Mouse (Mus musculus) large intestine, adult 2 months (tissue): ENCODE measurements around the gene Rbx1. TPM values are rescaled to one million over a fixed set of nuclear protein-coding genes. Genes with fewer than 3 reads are reported as not detected.
"Not testable (repeated sequence)": the region's sequence is repeated elsewhere in the genome, so short reads cannot be mapped to it uniquely, and the experiment has no call there.

Experiments used
- DNase-seq: peaks from one replicate; pipeline ENCODE4 v3.0.0-alpha.2; 2012; ENCODE audit warnings: low read depth, low spot score
- WGBS: fragments of 180-500 bp; shearing (Covaris S2); methylation state at CpG from one replicate; pipeline ENCODE4 v1.1.7; 2018; 5-methylcytosine and 5-hydroxymethylcytosine counted together
- polyA plus RNA-seq: library from polyadenylated mRNA; depleted of rRNA; stranded (reverse); fragments of >200 nt; gene quantifications from 2 replicates; pipeline ENCODE4 v1.2.3, GENCODE M21; 2012; rRNA removed

Rbx1 gene
- polyA plus RNA-seq: 52.3 and 56.4 TPM in 2 replicates

GRCm38 (mm10) chr15:81465901-81466737 is at the start of gene Rbx1:
Gene Rbx1 (plus strand): TSS chr15:81466296.
- peak; percentile 89 for DNase-seq
- WGBS: under 1% methylated on average over 61 of the region's 62 CpGs

GRCm38 (mm10) chr15:81416763-81417310 is 49.3 kb upstream of the Rbx1 start:
- 3% methylated on average over 22 of the region's 22 CpGs for WGBS

GRCm38 (mm10) chr15:81418065-81418464 is 48.0 kb upstream of the Rbx1 start:
- no peak for DNase-seq
- 70% methylated on average over 4 of the region's 4 CpGs for WGBS

More at GRCm38 (mm10) chr15:81416763-81417310, 49.3 kb upstream of the Rbx1 start:
- not testable (repeated sequence) for DNase-seq

GRCm38 (mm10) chr15:81421454-81421853 is 44.6 kb upstream of the Rbx1 start:
- WGBS: 18% methylated on average over 1 of the region's 1 CpGs
- peak; percentile 82 for DNase-seq

DNA sequence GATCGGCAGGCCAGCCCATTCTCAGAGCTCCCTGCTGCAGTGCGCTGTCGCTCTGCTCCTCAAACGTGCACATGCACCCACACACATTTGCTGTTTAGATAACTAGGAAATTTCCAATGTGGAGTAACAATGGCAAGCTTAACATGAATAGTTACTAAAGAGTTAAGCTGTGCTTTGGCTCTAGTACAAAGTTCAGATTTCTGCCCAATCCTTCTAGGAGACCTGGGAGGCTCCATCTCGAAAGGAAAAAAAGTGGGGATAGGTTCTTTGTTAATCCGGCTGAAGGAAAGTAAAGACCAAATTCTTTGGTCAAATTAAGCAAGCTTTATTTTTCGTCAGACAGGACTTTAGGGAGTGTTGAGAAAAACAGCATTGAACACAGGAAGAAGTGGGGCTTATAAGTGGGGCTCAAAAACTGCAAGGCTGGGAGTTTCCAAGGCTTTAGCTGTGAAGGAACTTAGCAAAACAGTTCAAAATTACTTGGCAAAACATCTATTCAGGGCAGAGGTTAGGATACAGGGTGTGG is 43.9 kb upstream of the Rbx1 start:
- 13% methylated on average over 7 of the region's 7 CpGs for WGBS
- DNase-seq: no peak

DNA sequence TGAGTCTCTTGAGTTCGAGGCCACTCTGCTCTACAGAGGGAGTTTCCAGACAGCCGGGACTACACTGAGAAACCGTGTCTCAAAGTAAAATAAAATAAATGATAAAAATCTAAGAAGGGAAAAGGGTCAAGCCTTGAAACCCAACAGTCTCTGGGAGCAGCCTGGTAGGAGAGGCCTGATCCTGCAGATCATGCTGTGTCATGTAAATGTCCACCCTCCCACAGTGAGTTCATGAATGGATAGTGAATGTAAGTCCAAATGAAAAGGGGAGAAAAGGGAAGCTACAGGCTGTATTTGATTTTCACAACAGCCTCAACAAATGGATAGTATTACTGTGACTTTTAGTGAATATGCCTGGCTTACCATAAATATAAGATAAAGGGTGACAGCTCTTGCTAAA is 40.8 kb upstream of the Rbx1 start:
- WGBS: 90% methylated on average over 3 of the region's 3 CpGs
- no peak for DNase-seq

GRCm38 (mm10) chr15:81427947-81428346 is 38.1 kb upstream of the Rbx1 start:
- DNase-seq: no peak
- 68% methylated on average over 2 of the region's 2 CpGs for WGBS

DNA sequence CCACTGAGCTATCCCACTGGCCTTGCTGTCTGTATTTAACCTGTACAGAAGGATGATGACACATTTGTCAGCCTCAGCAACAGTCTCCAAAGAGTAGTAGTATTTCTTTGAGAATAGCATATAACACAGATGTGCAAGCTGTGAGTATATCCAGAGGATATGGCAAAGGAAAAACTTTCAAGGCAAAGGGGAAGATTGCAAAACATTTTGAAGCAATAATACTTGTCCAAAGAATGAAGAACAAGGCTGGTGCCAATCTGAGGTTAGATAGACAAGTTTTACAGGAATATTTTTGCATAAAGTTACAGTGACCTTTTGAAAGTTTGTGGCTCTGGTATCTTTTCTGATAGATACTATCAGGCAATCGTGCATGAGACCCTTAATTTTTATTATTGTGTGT is 34.9 kb upstream of the Rbx1 start:
- no peak for DNase-seq
- WGBS: 45% methylated on average over 1 of the region's 1 CpGs

DNA sequence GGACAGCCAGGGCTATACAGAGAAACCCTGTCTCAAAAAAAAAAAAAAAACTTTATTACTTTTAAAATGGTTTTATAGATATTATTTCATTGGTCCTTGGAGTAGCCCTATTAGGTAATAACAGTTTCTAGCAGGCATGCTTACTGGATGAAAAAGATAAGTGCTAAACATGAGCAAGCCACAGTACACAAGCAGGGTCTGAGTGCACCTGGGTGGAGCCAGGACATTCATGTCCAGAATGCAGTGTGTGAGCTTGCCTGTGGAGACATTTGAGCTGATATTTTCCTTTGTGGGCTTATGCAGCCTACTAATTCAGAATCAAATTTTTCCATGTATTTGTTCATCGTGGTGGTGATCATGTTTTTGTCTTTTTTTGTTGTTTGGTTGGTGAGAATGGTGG is 27.8 kb upstream of the Rbx1 start:
- DNase-seq: no peak
- 90% methylated on average over 1 of the region's 1 CpGs for WGBS

DNA sequence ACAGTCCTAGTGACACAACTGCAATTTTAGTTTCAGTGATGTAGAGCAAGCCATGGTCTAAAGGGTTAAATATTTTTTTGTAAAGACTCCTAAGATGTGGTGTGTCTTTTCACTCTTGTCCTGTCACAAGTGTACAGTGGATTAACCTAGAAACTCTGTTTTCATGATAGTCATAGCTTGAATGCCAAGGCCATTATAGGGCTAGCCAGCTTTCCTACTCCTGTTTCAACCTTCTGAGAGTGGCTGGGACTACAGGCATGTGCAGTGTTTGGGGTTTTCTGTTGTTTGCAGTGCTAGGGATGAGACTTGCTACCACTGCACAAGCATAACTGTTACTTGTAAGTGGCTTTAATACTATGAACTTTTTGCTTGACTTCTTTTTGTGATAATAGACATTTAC is 26.9 kb upstream of the Rbx1 start:
- no peak for DNase-seq

DNA sequence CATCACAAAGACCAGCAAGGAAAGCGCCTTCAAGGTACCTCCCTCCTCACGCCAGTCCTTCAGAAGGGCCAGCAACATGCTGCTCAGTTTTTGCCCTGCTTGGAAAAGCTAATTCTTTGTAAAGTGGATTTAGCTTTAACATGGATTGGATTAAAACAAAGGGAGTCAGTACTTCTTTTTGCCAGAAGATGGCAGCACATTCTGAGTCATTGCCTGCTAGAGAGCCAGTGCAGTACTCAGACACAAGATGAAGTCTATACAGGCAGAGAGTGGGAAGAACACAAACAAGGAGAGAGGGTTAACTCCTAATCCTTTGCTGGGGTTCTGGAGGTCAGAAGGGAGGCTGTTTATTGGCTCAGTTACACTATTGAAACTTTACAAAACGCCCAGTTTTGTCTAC is 17.6 kb upstream of the Rbx1 start:
- DNase-seq: peak; percentile 27

GRCm38 (mm10) chr15:81461523-81461922 is 4.6 kb upstream of the Rbx1 start:
- DNase-seq: no peak
- WGBS: 85% methylated on average over 7 of the region's 7 CpGs

More for the DNA sequence above, 17.6 kb upstream of the Rbx1 start:
- 32% methylated on average over 3 of the region's 3 CpGs for WGBS

GRCm38 (mm10) chr15:81465016-81465660 is 958 bp upstream of the Rbx1 start:
- 78% methylated on average over 12 of the region's 12 CpGs for WGBS
- DNase-seq: no peak

- no peak for DNase-seq
- 1% methylated on average over 15 of the region's 15 CpGs for WGBS
Observed at GRCm38 (mm10) chr15:81466738-81467113, 630 bp downstream of the Rbx1 start.

DNA sequence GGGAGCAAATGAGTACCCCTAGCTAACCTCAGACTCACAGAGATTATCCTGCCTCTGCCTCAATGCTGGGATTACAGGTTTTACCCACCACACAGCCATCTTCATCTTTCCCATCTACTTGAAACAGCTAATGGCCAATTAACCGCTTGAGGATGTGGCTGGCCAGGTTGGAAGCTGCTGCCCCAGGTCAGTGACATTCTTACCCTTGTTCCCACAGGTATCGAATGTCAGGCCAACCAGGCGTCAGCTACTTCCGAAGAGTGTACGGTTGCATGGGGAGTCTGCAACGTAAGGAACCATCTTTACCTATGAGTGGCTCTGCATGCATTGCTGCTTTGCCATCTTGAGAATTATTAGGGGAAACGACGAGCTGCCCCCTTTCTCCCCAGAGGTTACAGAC is 4.6 kb downstream of the Rbx1 start:
- WGBS: 84% methylated on average over 8 of the region's 8 CpGs

DNA sequence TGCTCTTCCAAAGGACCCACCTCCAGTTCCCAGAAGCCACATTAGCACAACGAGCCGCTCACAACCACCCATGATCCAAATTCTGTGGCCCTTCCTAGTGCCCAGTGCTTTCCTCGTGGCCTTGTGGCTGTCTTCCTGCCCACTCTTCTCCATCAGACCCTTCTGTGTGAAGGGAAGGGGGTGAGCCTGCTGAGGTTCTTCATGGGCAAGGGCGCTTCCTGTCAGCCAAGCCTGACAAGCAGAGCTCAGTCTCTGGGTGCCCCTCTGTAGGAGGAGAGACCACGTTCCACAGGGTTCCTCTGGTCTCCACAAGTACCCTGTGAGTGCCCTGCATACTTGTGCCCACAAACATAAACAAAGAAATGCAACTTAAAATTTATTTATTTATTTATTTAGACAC is 6.2 kb downstream of the Rbx1 start:
- 90% methylated on average over 5 of the region's 5 CpGs for WGBS
- DNase-seq: no peak

More for the DNA sequence above, 4.6 kb downstream of the Rbx1 start:
- DNase-seq: no peak

DNA sequence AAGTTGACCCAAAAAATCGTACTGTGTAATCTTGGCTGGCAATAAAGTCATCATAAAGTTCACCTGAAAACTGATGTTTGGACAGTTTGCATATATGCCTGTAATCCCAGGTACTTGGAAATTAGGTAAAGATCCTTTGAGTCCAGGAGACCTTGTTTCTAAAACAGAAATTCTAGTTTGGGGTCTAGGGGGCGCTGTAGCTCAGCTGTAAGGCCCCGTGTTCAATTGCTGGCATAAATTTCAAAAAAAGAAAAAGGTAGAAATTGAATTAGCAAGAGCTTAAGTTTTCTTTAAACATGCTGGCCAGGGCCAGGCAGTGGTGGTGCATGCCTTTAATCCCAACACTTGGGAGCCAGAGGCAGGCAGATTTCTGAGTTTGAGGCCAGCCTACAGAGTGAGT is 9.6 kb downstream of the Rbx1 start:
- no peak for DNase-seq
- 16% methylated on average over 3 of the region's 3 CpGs for WGBS

GRCm38 (mm10) chr15:81476597-81476996 is 10.5 kb downstream of the Rbx1 start:
- WGBS: 14% methylated on average over 2 of the region's 2 CpGs
- no peak for DNase-seq

GRCm38 (mm10) chr15:81479446-81480213 is 13.5 kb downstream of the Rbx1 start:
- WGBS: 75% methylated on average over 21 of the region's 21 CpGs

DNA sequence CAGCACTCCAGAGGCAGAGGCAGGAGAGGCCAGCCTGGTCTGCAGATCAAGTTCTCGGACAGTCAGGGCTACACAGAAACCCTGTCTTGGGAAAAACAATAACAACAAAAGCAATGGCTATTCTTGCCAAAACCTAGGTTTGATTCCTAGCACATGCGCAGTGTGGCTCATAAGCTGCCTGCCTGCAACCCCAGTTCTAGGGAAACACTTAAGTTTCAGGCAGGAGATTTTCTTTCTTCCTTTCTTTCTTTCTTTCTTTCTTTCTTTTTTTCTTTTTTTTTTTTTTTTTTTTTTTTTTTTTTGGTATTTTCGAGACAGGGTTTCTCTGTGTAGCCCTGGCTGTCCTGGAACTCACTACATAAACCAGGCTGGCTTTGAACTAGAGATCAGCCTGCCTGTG is 14.2 kb downstream of the Rbx1 start:
- not testable (repeated sequence) for DNase-seq
- WGBS: 75% methylated on average over 3 of the region's 3 CpGs

More at GRCm38 (mm10) chr15:81479446-81480213, 13.5 kb downstream of the Rbx1 start:
- DNase-seq: no peak
